Mouse (Mus musculus): ENCODE data around the gene Pcsk2. TPM values are rescaled to one million over a fixed set of nuclear protein-coding genes. Genes with fewer than 3 reads are reported as not detected.

Pcsk2 gene
- polyA plus RNA-seq (2015; fragmentation: Nextera tagmentation; extraction: Ambion mirVana): 0.06 and 0.07 TPM in 2 replicates

DNA sequence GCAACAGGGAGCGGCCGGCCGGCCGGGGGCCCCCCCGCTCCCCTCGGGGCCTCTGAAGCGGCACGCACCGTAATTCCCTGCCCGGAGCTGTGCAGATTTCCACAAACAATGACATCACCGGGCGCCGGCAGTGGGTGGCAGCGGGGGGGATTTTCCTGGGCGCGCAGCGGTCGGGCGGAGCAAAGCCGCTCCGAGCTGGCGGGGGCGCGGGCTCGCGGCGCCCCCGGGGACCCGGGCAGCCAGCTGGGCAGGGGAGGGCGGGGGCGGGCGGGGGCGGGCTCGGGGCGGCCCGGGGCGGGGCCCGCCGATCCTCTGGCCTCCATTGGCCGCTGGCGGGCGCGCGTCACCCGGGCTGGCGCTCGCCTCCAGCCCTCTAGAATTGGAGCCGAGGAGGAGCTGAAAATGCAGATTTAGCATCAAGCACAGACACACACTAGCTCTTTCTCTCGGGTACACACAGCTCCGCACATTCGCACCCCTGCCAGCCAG lies at the start of gene Pcsk2:
Gene Pcsk2 (plus strand): TSS at position 399 of the 489 bp plus-strand sequence.

DNA sequence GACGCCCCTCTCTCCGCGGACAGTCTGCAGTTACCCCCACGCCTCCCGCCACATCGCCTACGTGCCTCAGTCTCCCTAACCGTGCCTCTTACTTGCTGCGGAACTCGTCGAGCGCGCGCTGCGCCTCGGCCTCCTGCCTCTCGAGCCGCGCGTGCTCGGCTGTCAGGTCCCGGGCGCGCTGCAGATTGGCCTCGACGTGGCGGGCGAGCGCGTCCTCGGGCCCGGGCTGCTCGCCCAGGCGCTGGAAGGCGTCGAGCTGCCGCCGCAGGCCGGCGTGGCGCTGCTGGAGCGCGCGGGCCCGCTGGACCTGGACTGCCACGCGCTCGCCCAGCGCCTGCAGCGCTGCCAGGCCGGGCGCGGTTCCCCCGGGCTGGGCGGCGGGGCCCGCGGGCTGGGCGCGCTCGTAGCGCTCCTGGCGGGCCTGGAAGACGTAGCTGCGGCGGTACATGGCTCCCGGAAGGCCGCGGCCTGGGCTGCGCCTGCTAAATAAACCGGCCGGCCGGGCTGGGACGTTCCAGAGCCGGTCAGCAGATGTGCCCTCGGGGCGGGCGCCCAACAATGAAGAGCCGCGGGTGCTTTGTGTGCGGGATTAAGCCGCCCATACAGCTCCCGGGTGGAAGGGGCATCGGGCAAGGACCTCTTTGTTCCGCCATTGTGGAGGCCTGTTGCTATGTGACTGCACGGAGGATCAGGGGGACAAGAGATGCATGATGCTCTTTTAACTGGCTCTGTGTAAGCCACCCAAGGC lies 316.7 kb downstream of the Pcsk2 start, which contains the start of gene Bfsp1:
Gene Bfsp1 (minus strand): TSS at position 690 of the 748 bp plus-strand sequence.

All from urinary bladder, postnatal 0 days (tissue).